Mouse (Mus musculus) erythroblast, embryonic 14.5 days (primary cell): ENCODE results near the gene Gdpgp1.

ENCODE experiments used
- GATA1 ChIP-seq: IDR thresholded peaks from 2 replicates; pipeline ENCODE4 v1.6.1; 2012; ENCODE audit warnings: low read length, inconsistent platforms, mixed read lengths
- TAL1 ChIP-seq: IDR thresholded peaks from 3 replicates; pipeline ENCODE4 v1.6.1; 2012; ENCODE audit warnings: low read length, inconsistent platforms, mixed read lengths

DNA sequence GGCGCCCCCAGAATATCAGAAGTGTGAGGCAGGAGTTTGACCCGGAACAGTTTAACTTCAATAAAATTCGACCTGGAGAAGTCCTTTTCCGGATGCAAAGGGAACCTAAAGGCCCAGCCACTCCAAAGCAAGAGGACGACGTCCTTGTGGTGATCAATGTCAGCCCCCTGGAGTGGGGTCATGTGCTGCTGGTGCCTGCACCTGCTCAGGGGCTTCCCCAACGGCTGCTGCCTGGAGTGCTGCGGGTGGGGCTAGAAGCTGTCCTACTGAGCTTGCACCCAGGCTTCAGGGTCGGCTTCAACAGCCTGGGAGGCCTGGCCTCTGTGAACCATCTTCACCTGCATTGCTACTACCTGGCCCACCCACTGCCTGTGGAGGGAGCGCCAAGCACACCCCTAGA lies 5.9 kb downstream of the Gdpgp1 start:
- TF ChIP-seq GATA1 (no peak), TAL1 (no peak)
